Mouse (Mus musculus): Measurements from ENCODE around the gene Cdh22. TPM values are rescaled to one million over a fixed set of nuclear protein-coding genes. Genes with fewer than 3 reads are reported as not detected.

Gene Cdh22
- polyA plus RNA-seq, 1 experiment from 2014 or later, result 13.5 TPM

GRCm38 (mm10) chr2:165246349-165246748 lies 11.7 kb upstream of the Cdh22 start:
- Histone ChIP-seq H3K9me3 (replicated peaks) (no peaks in the 10 kb centered on the region), H3K27ac (no peak overlapping the region), H3K9ac (no peak overlapping the region), H3K27me3 (peaks cover 63% of the 10 kb centered on the region), H3K4me1 (peaks cover 30% of the 10 kb centered on the region), H3K4me3 (no peak overlapping the region), H3K36me3 (no peaks in the 10 kb centered on the region), H3K4me2 (replicated peaks) (no peak overlapping the region)
- ATAC-seq (ENCODE audit: low FRiP score), result no peak
- 9% methylated on average over 11 of the region's 11 CpGs for WGBS

GRCm38 (mm10) chr2:165243122-165243720 lies 8.6 kb upstream of the Cdh22 start:
- Histone ChIP-seq H3K36me3 (no peaks in the 10 kb centered on the region), H3K4me2 (replicated peaks) (peak overlapping the region; percentile 34), H3K9ac (peak overlapping the region; percentile 41; the same call in 1 of the 2 replicates), H3K4me1 (peaks cover 38% of the 10 kb centered on the region), H3K9me3 (replicated peaks) (no peaks in the 10 kb centered on the region), H3K4me3 (no peak overlapping the region), H3K27me3 (peaks cover 83% of the 10 kb centered on the region), H3K27ac (peak overlapping the region; percentile 60; the same call in 1 of the 2 replicates)
- ATAC-seq (ENCODE audit: low FRiP score), result peak; percentile 23; the same call in 1 of the 2 replicates
- 3% methylated on average over 11 of the region's 11 CpGs for WGBS

- peak overlapping the region; percentile 34 for H3K4me2 ChIP-seq (replicated peaks)
- peak overlapping the region; percentile 49; the same call in 1 of the 2 replicates for H3K27ac ChIP-seq
- peaks cover 90% of the 10 kb centered on the region for H3K27me3 ChIP-seq
- H3K4me3 ChIP-seq, result no peak overlapping the region
- H3K36me3 ChIP-seq, result no peaks in the 10 kb centered on the region
- whole genome bisulfite sequencing, result 3% methylated on average over 13 of the region's 13 CpGs
- no peak for ATAC-seq (ENCODE audit: low FRiP score)
- H3K4me1 ChIP-seq, result peaks cover 42% of the 10 kb centered on the region
- peak overlapping the region; percentile 1 for H3K9ac ChIP-seq
- H3K9me3 ChIP-seq (replicated peaks), result no peaks in the 10 kb centered on the region
These were observed 7.9 kb upstream of the Cdh22 start for GRCm38 (mm10) chr2:165242575-165242974.

- WGBS, result 53% methylated on average over 7 of the region's 7 CpGs
- no peaks in the 10 kb centered on the region for H3K9me3 ChIP-seq (replicated peaks)
- no peak for ATAC-seq (ENCODE audit: low FRiP score)
- H3K27me3 ChIP-seq, result peaks cover 88% of the 10 kb centered on the region
- peaks cover 38% of the 10 kb centered on the region for H3K4me1 ChIP-seq
- no peak overlapping the region for H3K4me2 ChIP-seq (replicated peaks)
- H3K9ac ChIP-seq, result no peak overlapping the region
- H3K4me3 ChIP-seq, result no peak overlapping the region
- H3K27ac ChIP-seq, result no peak overlapping the region
- no peaks in the 10 kb centered on the region for H3K36me3 ChIP-seq
These were observed 7.1 kb upstream of the Cdh22 start for GRCm38 (mm10) chr2:165241786-165242185.

- ATAC-seq (ENCODE audit: low FRiP score), result no peak
- Histone ChIP-seq H3K27ac (no peak overlapping the region), H3K4me3 (no peak overlapping the region), H3K36me3 (no peaks in the 10 kb centered on the region), H3K9ac (no peak overlapping the region), H3K4me1 (peaks cover 36% of the 10 kb centered on the region), H3K9me3 (replicated peaks) (no peaks in the 10 kb centered on the region), H3K27me3 (peaks cover 95% of the 10 kb centered on the region), H3K4me2 (replicated peaks) (no peak overlapping the region)
- 44% methylated on average over 8 of the region's 8 CpGs for WGBS
These were observed 5.7 kb upstream of the Cdh22 start for GRCm38 (mm10) chr2:165240371-165240770.

- Histone ChIP-seq H3K4me3 (no peak overlapping the region), H3K27me3 (peaks cover 96% of the 10 kb centered on the region), H3K4me1 (peaks cover 43% of the 10 kb centered on the region), H3K9ac (no peak overlapping the region), H3K36me3 (no peaks in the 10 kb centered on the region), H3K9me3 (replicated peaks) (no peaks in the 10 kb centered on the region), H3K27ac (no peak overlapping the region), H3K4me2 (replicated peaks) (no peak overlapping the region)
- 20% methylated on average over 15 of the region's 15 CpGs for WGBS
- no peak for ATAC-seq (ENCODE audit: low FRiP score)
These were observed 5.0 kb upstream of the Cdh22 start for GRCm38 (mm10) chr2:165239533-165240144.

- Histone ChIP-seq H3K4me3 (no peak overlapping the region), H3K9me3 (replicated peaks) (no peaks in the 10 kb centered on the region), H3K9ac (no peak overlapping the region), H3K4me2 (replicated peaks) (no peak overlapping the region), H3K36me3 (no peaks in the 10 kb centered on the region), H3K27me3 (peaks cover 88% of the 10 kb centered on the region), H3K4me1 (peaks cover 48% of the 10 kb centered on the region), H3K27ac (no peak overlapping the region)
- ATAC-seq (ENCODE audit: low FRiP score), result no peak
- 5% methylated on average over 12 of the region's 12 CpGs for WGBS
These were observed 3.9 kb upstream of the Cdh22 start for GRCm38 (mm10) chr2:165238416-165239145.

GRCm38 (mm10) chr2:165234291-165234612 lies 401 bp downstream of the Cdh22 start:
- peak; percentile 27 for ATAC-seq (ENCODE audit: low FRiP score)
- under 1% methylated on average over 40 of the region's 41 CpGs for whole genome bisulfite sequencing
- Histone ChIP-seq H3K4me1 (peaks cover 41% of the 10 kb centered on the region), H3K27me3 (peaks cover 84% of the 10 kb centered on the region), H3K27ac (peak overlapping the region; percentile 83), H3K36me3 (no peaks in the 10 kb centered on the region), H3K4me3 (peak overlapping the region; percentile 68), H3K9me3 (replicated peaks) (no peaks in the 10 kb centered on the region), H3K4me2 (replicated peaks) (peak overlapping the region; percentile 96), H3K9ac (peak overlapping the region; percentile 83)

GRCm38 (mm10) chr2:165233491-165234290 lies 962 bp downstream of the Cdh22 start:
- WGBS, result under 1% methylated on average over 78 of the region's 82 CpGs
- ATAC-seq (ENCODE audit: low FRiP score), result peak; percentile 33; the same call in 1 of the 2 replicates
- peaks cover 84% of the 10 kb centered on the region for H3K27me3 ChIP-seq
- peak overlapping the region; percentile 96 for H3K4me2 ChIP-seq (replicated peaks)
- H3K9me3 ChIP-seq (replicated peaks), result no peaks in the 10 kb centered on the region
- peaks cover 40% of the 10 kb centered on the region for H3K4me1 ChIP-seq
- peak overlapping the region; percentile 83; the same call in 1 of the 2 replicates for H3K27ac ChIP-seq
- peak overlapping the region; percentile 83 for H3K9ac ChIP-seq
- no peaks in the 10 kb centered on the region for H3K36me3 ChIP-seq
- H3K4me3 ChIP-seq, result peak overlapping the region; percentile 68

GRCm38 (mm10) chr2:165229050-165229449 lies 5.6 kb downstream of the Cdh22 start:
- Histone ChIP-seq H3K36me3 (no peaks in the 10 kb centered on the region), H3K4me3 (no peak overlapping the region), H3K27me3 (peaks cover 81% of the 10 kb centered on the region), H3K9me3 (replicated peaks) (no peaks in the 10 kb centered on the region), H3K4me2 (replicated peaks) (no peak overlapping the region), H3K27ac (no peak overlapping the region), H3K9ac (no peak overlapping the region), H3K4me1 (peaks cover 44% of the 10 kb centered on the region)
- no peak for ATAC-seq (ENCODE audit: low FRiP score)
- WGBS, result 89% methylated on average over 11 of the region's 11 CpGs

GRCm38 (mm10) chr2:165223837-165224236 lies 10.8 kb downstream of the Cdh22 start:
- no peak overlapping the region for H3K4me3 ChIP-seq
- no peaks in the 10 kb centered on the region for H3K36me3 ChIP-seq
- no peak for ATAC-seq (ENCODE audit: low FRiP score)
- peaks cover 82% of the 10 kb centered on the region for H3K27me3 ChIP-seq
- H3K27ac ChIP-seq, result no peak overlapping the region
- no peak overlapping the region for H3K9ac ChIP-seq
- 65% methylated on average over 4 of the region's 4 CpGs for WGBS
- H3K4me1 ChIP-seq, result peaks cover 64% of the 10 kb centered on the region
- no peak overlapping the region for H3K4me2 ChIP-seq (replicated peaks)
- H3K9me3 ChIP-seq (replicated peaks), result no peaks in the 10 kb centered on the region

GRCm38 (mm10) chr2:165221952-165222351 lies 12.7 kb downstream of the Cdh22 start:
- Histone ChIP-seq H3K4me3 (no peak overlapping the region), H3K4me1 (peaks cover 54% of the 10 kb centered on the region), H3K4me2 (replicated peaks) (0 out of 2 replicates have a peak overlapping the region, but pooled peaks have one; percentile 2), H3K9ac (no peak overlapping the region), H3K36me3 (no peaks in the 10 kb centered on the region), H3K9me3 (replicated peaks) (no peaks in the 10 kb centered on the region), H3K27ac (peak overlapping the region; percentile 13; the same call in 1 of the 2 replicates), H3K27me3 (peaks cover 83% of the 10 kb centered on the region)
- 3% methylated on average over 9 of the region's 9 CpGs for WGBS
- ATAC-seq (ENCODE audit: low FRiP score), result peak; percentile 68

All from hindbrain, embryonic 12.5 days (tissue).